Mouse (Mus musculus) midbrain, embryonic 10.5 days (tissue): ENCODE results near the gene Skap1. TPM values are rescaled to one million over a fixed set of nuclear protein-coding genes. Genes with fewer than 3 reads are reported as not detected.

Experiments
- DNase-seq: peaks from one replicate; pipeline ENCODE4 v3.0.0-alpha.2; 2017; ENCODE audit warnings: low spot score
- H3K27ac ChIP-seq: fragments of 300-500 bp; sonication (generic); replicated peaks from 2 replicates; pipeline ENCODE4 v1.5.1; 2016; ENCODE audit warnings: mild to moderate bottlenecking
- H3K27me3 ChIP-seq: fragments of 300-500 bp; sonication (generic); 2 replicates; pipeline ENCODE4 v1.6.1; 2016; ENCODE audit warnings: low read depth, mild to moderate bottlenecking; ENCODE audit not compliant: poor library complexity, severe bottlenecking
- H3K36me3 ChIP-seq: fragments of 300-500 bp; sonication (generic); 2 replicates; pipeline ENCODE4 v1.6.1; 2016; ENCODE audit warnings: mild to moderate bottlenecking, moderate library complexity
- H3K4me1 ChIP-seq: fragments of 300-500 bp; sonication (generic); 2 replicates; pipeline ENCODE4 v1.6.1; 2016
- H3K4me3 ChIP-seq: fragments of 300-500 bp; sonication (generic); 2 replicates; pipeline ENCODE4 v1.5.1; 2016; ENCODE audit warnings: mild to moderate bottlenecking, moderate library complexity
- H3K9me3 ChIP-seq: fragments of 300-500 bp; sonication (generic); replicated peaks from 2 replicates; pipeline ENCODE4 v1.6.1; 2016; ENCODE audit warnings: mild to moderate bottlenecking
- WGBS: fragments of 180-500 bp; shearing (Covaris S2); methylation state at CpG from one replicate; pipeline ENCODE4 v1.1.7; 2016; 5-methylcytosine and 5-hydroxymethylcytosine counted together
- polyA plus RNA-seq: library from polyadenylated mRNA; unstranded; fragments of >200 nt; fragmentation: Nextera tagmentation; extraction: Ambion mirVana; gene quantifications from 2 replicates; pipeline ENCODE4 v1.2.1, GENCODE M21; 2016

Skap1 gene
- polyA plus RNA-seq, 1 experiment from 2014 or later, result 1.8 TPM

DNA sequence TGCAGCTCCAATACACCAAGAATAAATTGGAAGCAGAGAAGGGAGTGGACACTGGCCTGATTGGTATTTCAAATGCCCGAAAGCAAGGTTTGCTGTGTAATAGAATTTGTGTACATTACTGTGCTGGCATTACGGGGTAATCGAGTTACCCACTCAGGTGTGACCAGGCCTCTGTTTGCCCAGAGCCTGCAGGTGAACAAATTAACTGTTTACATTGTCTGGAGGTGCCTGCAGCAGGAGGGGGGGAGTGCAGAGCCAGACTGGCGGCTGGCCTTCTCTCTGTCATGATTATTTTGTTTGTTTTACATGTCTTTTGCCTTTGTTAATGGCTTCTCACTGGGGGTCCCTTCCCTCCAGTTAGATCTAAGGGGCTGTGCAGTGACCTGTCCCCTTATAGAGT, 268.3 kb downstream of the Skap1 start:
- peaks cover 83% of the 10 kb centered on the region for H3K4me1 ChIP-seq
- H3K27ac ChIP-seq, result peak overlapping the region; percentile 67
- peaks cover 15% of the 10 kb centered on the region for H3K27me3 ChIP-seq
- WGBS, result 29% methylated on average over 4 of the region's 4 CpGs
- no peak overlapping the region for H3K4me3 ChIP-seq
- no peaks in the 10 kb centered on the region for H3K9me3 ChIP-seq
- H3K36me3 ChIP-seq, result no peaks in the 10 kb centered on the region
- no peak for DNase-seq

DNA sequence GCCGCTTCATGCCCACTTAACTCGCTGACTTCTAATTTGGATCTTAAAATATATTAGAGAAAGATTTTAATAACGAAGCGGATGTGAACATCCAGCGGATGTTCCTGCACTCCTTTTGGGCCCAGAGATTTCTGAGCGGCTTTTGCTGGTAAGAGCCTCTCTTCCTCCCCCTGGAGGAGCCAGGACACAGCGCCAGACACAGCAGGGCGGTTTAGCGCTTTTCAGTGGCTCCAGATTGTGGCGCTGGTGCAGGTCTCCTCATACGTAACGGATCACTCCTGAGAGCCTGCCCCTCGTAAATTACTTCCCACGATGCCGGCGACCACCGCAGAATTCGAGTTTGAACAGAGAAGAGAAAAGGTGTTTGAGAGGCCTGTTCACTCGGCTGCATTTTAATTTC, 271.5 kb downstream of the Skap1 start:
- Histone ChIP-seq H3K27ac (peak overlapping the region; percentile 67), H3K27me3 (peaks cover 15% of the 10 kb centered on the region), H3K4me1 (peaks cover 81% of the 10 kb centered on the region), H3K9me3 (no peaks in the 10 kb centered on the region), H3K4me3 (peak overlapping the region; percentile 44), H3K36me3 (no peaks in the 10 kb centered on the region)
- peak; percentile 80 for DNase-seq
- 1% methylated on average over 19 of the region's 19 CpGs for WGBS

DNA sequence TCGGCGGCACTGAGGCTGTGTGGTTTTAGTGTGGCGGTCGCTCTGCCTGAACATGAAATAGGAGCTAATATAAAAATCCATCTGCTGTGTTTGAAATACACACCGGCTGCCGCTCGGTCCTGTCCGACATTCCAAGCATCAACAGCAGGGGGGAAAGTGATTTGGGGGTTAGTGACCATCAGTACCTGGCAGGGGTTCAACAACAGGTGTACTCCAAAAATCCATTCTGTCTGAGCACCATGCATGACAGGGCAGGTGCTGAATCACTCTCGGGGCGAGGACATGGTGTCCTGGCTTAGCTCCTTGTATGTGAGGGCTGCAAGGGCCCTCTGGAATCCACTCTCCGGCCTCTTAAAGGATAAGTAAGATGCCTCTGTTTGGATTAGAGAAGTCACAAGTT, 272.0 kb downstream of the Skap1 start:
- peaks cover 81% of the 10 kb centered on the region for H3K4me1 ChIP-seq
- peaks cover 15% of the 10 kb centered on the region for H3K27me3 ChIP-seq
- H3K27ac ChIP-seq, result peak overlapping the region; percentile 67
- no peaks in the 10 kb centered on the region for H3K36me3 ChIP-seq
- WGBS, result 23% methylated on average over 11 of the region's 11 CpGs
- DNase-seq, result no peak
- H3K9me3 ChIP-seq, result no peaks in the 10 kb centered on the region
- peak overlapping the region; percentile 44 for H3K4me3 ChIP-seq

DNA sequence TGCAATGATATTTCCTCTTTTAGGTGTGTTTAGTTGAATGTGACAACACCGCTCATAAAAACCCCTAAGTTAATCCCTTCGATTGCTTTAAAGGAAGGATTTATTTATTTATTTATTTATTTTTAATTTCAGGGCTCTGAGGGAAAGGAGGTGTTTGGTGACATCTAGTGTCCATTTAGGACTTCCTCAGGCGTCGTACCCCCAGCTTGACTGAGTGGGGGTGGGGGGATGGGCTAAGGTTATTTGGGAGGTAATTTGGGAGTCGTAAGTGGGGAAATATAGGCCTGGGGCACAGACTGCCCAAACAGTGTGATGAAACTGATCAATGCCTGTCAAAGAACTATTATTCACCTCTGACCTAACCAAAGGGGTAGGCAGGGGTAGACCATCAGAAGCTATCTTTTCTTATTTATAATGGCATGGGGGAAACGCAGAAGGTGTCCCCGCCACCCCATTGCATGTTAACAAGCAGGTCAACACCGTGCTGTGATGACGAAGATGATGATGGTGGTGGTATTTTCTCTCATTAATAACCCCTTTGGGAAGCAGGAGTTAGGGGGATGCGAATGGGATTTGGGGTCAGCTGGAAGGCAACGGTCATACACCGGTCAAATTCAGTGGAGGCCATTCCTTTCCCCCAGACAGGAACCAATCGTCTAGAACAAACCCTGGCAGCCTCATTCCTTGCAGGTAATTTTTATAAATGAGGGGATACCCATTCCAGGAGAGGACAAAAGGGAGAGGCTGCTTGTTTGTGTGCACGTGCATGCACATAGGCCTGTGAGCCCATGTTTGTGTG, 273.5 kb downstream of the Skap1 start:
- H3K4me1 ChIP-seq, result peaks cover 83% of the 10 kb centered on the region
- 71% methylated on average over 14 of the region's 14 CpGs for WGBS
- H3K27me3 ChIP-seq, result peaks cover 15% of the 10 kb centered on the region
- no peak overlapping the region for H3K4me3 ChIP-seq
- peak overlapping the region; percentile 50 for H3K27ac ChIP-seq
- H3K9me3 ChIP-seq, result no peaks in the 10 kb centered on the region
- H3K36me3 ChIP-seq, result no peaks in the 10 kb centered on the region
- DNase-seq, result no peak

DNA sequence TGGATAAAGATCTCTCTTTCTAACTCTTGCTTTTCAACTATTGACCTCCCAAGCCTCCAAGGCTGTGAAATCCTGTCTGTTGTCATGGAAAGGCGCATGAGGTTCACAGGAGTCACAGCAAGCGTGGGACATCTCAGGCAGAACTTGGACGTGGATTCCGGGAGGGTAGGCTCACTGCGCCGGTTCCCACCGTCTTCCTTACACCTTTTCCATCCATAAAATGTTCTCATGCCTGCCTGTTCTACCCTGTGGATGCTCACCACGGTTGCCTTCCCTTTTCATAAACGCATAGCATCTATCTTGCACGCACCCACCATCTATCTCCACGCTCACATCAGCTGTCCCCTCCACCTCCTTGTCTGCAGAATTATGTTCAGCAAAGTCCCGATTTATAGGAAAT, 276.4 kb downstream of the Skap1 start:
- H3K4me3 ChIP-seq, result peak overlapping the region; percentile 34
- peak overlapping the region; percentile 77 for H3K27ac ChIP-seq
- no peak for DNase-seq
- peaks cover 23% of the 10 kb centered on the region for H3K27me3 ChIP-seq
- 63% methylated on average over 12 of the region's 12 CpGs for WGBS
- no peaks in the 10 kb centered on the region for H3K36me3 ChIP-seq
- H3K9me3 ChIP-seq, result no peaks in the 10 kb centered on the region
- H3K4me1 ChIP-seq, result peaks cover 95% of the 10 kb centered on the region

DNA sequence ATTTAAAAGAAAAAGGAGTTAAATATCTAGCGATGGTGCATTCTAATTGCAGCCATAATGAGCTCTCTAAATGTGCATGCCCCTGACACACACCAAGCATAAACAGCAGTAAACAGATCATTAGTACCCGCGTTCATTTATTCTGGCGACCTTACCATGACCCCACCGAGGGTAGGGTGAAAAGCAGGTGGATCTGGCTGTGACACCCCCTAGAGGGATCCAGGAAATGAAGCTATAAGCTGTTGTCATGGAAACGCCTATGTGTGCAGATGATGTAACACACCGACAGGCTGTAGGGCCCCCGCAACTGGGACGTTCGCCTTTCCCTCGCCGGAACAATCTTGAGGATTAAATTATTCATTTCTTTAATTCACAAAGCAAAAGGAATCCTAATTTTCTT, 277.6 kb downstream of the Skap1 start:
- Histone ChIP-seq H3K27me3 (peaks cover 16% of the 10 kb centered on the region), H3K9me3 (no peaks in the 10 kb centered on the region), H3K27ac (peak overlapping the region; percentile 77), H3K36me3 (no peaks in the 10 kb centered on the region), H3K4me3 (peak overlapping the region; percentile 34), H3K4me1 (peaks cover 85% of the 10 kb centered on the region)
- 15% methylated on average over 12 of the region's 12 CpGs for WGBS
- peak; percentile 50 for DNase-seq

DNA sequence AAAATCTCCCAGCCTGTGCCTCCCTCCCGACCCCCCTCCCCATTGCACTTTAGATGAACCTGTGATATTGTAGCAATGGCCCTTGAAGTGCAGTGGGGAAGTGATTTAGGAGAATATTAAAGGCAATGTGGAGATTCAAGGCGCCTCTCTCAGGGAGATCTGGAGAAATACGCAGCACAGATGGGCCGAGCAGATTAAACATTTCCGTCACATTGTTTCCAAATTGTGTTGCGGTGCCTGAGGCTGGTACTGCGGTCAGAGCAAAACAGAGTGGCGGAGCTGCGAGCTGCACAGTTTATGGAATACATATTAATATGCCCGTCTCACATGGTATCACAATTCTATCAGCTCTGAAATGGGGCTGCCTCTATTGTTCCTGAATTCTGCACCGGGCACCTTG, 278.6 kb downstream of the Skap1 start:
- peaks cover 12% of the 10 kb centered on the region for H3K27me3 ChIP-seq
- H3K9me3 ChIP-seq, result no peaks in the 10 kb centered on the region
- peaks cover 84% of the 10 kb centered on the region for H3K4me1 ChIP-seq
- H3K27ac ChIP-seq, result peak overlapping the region; percentile 77
- H3K36me3 ChIP-seq, result no peaks in the 10 kb centered on the region
- 70% methylated on average over 11 of the region's 11 CpGs for WGBS
- DNase-seq, result no peak
- peak overlapping the region; percentile 14; the same call in 1 of the 2 replicates for H3K4me3 ChIP-seq

DNA sequence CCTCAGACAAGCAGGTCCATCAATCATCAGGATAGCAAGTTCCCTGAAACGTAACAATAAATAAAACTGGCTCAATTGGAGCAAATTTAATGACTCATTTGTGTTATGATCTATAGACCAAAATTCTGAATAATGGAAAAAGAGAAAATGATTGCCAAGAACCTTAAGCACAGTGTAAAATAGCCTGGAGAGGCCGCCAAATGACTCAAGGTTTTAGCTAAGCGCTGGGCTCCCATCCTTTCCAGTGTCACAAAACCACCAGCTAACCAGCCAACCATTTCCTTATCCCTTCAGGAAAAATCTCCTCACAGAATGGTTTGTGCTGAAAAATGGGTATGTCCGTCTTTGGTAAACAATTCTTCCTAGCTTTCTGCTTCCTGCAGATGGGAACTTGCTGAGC, 279.5 kb downstream of the Skap1 start:
- WGBS, result 91% methylated on average over 4 of the region's 4 CpGs
- H3K27ac ChIP-seq, result peak overlapping the region; percentile 77
- peaks cover 75% of the 10 kb centered on the region for H3K4me1 ChIP-seq

DNA sequence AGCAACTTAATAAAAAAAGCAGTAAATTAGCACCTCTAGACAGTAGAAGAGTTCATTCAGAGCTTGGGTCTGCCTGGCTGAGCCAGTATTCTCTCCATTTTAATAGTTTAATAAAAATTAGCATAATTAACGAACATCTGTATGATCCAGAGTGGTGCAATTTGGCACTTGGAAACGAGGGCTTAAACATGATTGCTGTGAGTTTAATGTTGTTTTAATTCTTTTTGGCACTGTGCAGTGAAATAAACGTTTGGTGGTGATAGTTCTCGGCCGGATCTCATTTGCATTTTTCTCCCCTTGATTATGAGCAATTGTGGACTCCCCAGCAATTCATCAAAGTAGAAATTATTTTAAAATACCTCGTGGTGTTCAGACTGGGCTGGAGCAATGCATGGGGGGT, 282.3 kb downstream of the Skap1 start:
- Histone ChIP-seq H3K4me1 (peaks cover 49% of the 10 kb centered on the region), H3K4me3 (no peak overlapping the region), H3K36me3 (no peaks in the 10 kb centered on the region), H3K27me3 (peaks cover 12% of the 10 kb centered on the region), H3K9me3 (no peaks in the 10 kb centered on the region), H3K27ac (peak overlapping the region; percentile 66)
- DNase-seq, result no peak
- 75% methylated on average over 6 of the region's 6 CpGs for WGBS

More for the DNA sequence above, 279.5 kb downstream of the Skap1 start:
- no peak for DNase-seq
- Histone ChIP-seq H3K9me3 (no peaks in the 10 kb centered on the region), H3K27me3 (peaks cover 12% of the 10 kb centered on the region), H3K36me3 (no peaks in the 10 kb centered on the region), H3K4me3 (no peak overlapping the region)

DNA sequence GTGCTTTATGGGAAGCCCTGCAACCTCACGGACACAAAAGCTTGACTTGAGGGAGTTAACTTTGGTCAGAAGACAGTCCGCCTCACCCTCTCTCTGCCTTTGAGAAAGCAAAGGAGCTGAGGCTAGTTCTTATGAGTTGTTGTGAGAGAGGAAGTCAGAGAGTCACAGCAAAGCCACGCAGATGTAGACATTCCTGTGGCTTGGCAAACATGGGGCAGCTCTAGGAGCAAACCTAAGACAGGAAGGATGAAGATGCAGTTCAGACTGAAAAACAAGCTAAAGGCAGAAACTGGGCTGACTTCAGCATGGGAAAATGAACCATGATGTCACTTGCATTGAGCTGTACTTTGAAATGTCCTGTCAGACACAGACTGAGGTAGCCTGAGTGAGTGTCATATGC, 283.2 kb downstream of the Skap1 start:
- no peaks in the 10 kb centered on the region for H3K9me3 ChIP-seq
- WGBS, result 38% methylated on average over 3 of the region's 3 CpGs

DNA sequence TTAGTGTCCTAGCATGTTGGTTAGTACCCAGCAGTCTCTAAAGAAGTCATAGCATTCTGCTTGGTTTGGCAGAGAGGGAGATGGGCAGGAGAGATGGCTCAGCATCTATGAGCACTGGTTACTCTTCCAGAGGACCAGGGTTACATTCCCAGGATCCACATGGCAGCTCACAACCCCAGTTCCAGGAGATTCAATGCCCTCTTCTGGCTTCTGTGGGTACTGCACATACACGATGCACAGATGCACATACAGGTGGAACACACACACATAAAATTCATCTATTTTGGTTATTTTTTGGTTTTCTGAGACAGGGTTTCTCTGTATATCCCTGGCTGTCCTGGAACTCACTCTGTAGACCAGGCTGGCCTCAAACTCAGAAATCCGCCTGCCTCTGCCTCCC, 290.9 kb downstream of the Skap1 start:
- H3K4me1 ChIP-seq, result peaks cover 6% of the 10 kb centered on the region; the same call in 1 of the 2 replicates
- no peaks in the 10 kb centered on the region for H3K36me3 ChIP-seq
- H3K4me3 ChIP-seq, result no peak overlapping the region
- peaks cover 5% of the 10 kb centered on the region; the same call in 1 of the 2 replicates for H3K9me3 ChIP-seq
- H3K27ac ChIP-seq, result no peak overlapping the region
- DNase-seq, result no peak
- WGBS, result 91% methylated on average over 2 of the region's 2 CpGs
- no peaks in the 10 kb centered on the region for H3K27me3 ChIP-seq

More for the DNA sequence above, 283.2 kb downstream of the Skap1 start:
- Histone ChIP-seq H3K36me3 (no peaks in the 10 kb centered on the region), H3K4me1 (peaks cover 40% of the 10 kb centered on the region), H3K27ac (peak overlapping the region; percentile 66; the same call in 1 of the 2 replicates), H3K4me3 (no peak overlapping the region), H3K27me3 (peaks cover 12% of the 10 kb centered on the region)
- DNase-seq, result no peak

DNA sequence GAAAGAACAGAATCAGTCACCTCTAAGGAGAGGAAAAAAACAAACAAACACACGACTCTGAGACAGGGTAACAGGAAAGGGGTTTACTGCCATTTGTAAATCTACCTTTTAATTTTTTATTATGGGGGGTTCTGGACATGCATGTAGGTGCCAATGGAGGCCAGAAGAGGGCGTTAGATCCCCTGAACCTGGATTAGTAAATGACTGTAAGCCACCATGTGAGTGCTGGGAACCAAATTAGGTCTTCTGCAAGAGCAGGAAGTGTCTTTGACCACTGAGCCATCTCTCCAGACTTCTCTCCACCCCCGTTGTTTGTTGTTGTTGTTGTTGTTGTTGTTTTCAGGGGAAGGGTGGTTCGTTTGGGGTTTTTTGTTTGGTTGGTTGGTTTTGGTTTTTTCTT, 293.0 kb downstream of the Skap1 start:
- DNase-seq, result no peak
- H3K27me3 ChIP-seq, result no peaks in the 10 kb centered on the region
- H3K9me3 ChIP-seq, result peaks cover 5% of the 10 kb centered on the region; the same call in 1 of the 2 replicates
- H3K27ac ChIP-seq, result no peak overlapping the region
- H3K36me3 ChIP-seq, result no peaks in the 10 kb centered on the region
- H3K4me1 ChIP-seq, result peaks cover 6% of the 10 kb centered on the region; the same call in 1 of the 2 replicates
- H3K4me3 ChIP-seq, result no peak overlapping the region
- WGBS, result 69% methylated on average over 4 of the region's 4 CpGs

DNA sequence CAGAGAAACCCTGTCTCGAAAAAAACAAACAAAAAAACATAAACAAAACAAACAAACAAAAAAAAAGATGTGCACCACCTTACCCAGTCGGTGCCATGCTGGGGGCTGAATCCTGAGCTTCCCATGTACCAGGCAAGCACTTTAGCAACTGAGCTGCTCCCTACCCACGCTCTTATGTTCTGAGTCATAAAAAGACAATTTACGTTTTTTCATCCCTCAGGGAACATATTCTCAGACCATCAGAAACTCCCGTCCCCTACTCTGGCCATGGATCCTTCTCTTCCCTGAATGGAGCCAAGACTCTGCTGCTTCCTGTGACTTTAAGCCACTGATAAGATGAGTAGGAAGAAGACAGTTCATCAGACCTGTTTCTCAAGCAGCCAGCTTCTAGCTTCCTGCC, 294.0 kb downstream of the Skap1 start:
- Histone ChIP-seq H3K4me1 (peaks cover 11% of the 10 kb centered on the region), H3K27me3 (no peaks in the 10 kb centered on the region), H3K36me3 (no peaks in the 10 kb centered on the region), H3K27ac (no peak overlapping the region), H3K4me3 (no peak overlapping the region), H3K9me3 (peaks cover 5% of the 10 kb centered on the region; the same call in 1 of the 2 replicates)
- 81% methylated on average over 5 of the region's 5 CpGs for WGBS
- DNase-seq, result no peak
